Mouse (Mus musculus) retina, embryonic 14.5 days (tissue): Measurements from ENCODE around the gene Ncan.

Experiments
- DNase-seq: peaks from one replicate; pipeline ENCODE4 v3.0.0-alpha.2; 2015; ENCODE audit warnings: low spot score

Ncan gene

GRCm38 (mm10) chr8:70129309-70129952, 8.8 kb upstream of the Ncan start:
- no peak for DNase-seq

- DNase-seq, result no peak
Observed at GRCm38 (mm10) chr8:70128435-70128834, 7.8 kb upstream of the Ncan start.

GRCm38 (mm10) chr8:70124992-70125391, 4.3 kb upstream of the Ncan start:
- DNase-seq, result no peak

DNA sequence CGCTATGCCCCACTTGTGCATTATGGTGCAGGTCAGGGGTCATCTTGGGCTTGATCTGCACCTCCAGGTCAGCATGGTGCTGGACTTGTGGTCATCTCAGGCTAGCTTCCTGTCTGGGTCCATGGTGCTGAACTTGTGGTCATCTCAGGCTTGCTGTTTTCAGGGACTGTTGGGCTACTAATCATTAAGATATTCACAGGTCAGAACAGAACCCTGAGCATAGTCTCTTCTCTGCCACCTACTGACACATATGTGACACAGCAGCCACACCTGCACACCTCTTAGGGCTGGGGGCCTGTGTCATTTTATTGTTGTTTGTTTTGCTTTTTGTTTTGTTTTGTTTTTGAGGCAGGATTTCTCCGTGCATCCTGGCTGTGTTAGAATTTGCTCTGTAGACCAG, 2.2 kb upstream of the Ncan start:
- peak; percentile 43 for DNase-seq

DNA sequence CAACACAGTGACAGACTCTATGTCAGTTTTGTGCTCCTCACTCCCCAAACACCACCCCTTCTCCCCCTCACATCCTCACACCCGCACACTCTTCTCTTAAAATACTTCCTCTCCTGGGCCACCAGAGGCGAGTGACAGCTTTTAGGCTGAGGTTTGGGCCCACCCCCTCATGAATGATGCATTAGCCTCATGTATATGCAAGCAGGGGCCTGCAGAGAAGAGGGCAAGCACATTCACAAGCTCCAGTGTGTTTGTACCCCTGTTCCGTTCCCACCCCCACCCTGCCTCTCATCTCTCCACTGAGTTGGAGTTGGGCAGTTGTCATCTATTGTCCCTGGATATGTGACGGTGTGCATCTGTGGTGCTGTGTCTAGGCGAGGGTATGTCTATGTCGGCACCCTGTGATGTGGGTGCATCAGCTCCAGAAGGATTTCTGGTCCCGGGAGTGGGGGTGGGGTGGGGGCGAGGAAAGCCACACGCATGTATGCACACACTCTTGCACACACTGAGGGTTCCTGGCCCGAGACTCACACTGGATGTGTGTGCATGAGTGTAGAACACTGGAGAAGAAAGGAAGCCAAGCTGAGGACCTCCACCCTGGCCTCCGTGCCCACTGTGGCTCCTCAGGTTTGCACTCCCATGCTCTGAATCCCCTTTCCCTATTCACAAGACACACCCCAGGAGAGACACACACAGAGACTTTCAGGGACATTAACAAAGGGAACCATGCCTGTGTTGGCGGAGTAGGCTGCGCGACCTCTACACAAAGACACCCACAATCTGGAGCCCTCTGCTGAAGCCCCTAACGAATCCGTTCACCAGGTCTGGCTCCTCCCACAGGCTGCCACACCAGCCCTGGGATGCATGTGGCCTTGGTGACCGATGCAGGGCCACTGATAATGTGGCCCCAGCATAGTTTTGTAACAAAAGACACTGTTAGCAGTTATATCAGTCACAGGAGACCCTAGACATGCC, 1.7 kb downstream of the Ncan start:
- peak; percentile 56 for DNase-seq

- peak; percentile 66 for DNase-seq
Observed at GRCm38 (mm10) chr8:70117611-70118010, 3.1 kb downstream of the Ncan start.

DNA sequence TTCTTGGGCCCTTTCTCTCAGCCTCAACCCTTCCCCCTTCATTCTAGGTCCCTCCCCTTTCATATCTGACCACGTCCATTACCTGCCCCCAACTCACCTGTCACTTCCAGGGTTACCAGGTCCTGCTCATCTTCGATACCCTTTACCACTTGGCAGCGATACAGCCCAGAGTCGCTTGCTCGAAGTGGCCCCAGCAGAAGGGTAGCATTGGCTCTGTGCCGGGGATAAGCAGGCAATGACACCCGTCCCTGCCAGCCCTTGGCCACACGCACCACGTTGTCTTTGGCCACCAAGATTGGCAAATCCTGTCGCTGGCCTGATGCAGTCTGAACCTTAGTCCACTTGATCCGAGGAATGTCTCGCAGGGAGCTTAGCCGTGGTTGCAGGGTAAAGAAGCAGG, 5.8 kb downstream of the Ncan start:
- DNase-seq, result no peak

DNA sequence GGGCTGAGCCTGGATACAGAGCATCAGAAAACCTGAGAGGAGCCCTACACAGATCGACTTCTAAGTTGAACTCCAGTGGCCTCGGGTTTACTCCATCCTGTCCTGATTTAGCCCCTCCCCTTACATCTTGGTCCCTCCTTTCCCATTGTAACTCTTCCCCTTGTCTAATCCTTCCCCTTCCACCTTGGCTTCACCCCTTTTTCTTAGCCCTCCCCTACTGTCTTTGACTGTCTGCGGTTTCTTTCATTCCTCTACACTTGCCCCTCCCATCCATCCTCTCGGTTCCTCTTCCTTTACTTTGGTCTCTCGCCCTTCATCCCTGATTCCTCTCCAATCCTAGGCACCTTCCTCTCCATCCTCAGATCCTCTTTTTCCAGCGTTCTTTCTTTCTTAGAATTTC, 6.2 kb downstream of the Ncan start:
- DNase-seq, result no peak

DNA sequence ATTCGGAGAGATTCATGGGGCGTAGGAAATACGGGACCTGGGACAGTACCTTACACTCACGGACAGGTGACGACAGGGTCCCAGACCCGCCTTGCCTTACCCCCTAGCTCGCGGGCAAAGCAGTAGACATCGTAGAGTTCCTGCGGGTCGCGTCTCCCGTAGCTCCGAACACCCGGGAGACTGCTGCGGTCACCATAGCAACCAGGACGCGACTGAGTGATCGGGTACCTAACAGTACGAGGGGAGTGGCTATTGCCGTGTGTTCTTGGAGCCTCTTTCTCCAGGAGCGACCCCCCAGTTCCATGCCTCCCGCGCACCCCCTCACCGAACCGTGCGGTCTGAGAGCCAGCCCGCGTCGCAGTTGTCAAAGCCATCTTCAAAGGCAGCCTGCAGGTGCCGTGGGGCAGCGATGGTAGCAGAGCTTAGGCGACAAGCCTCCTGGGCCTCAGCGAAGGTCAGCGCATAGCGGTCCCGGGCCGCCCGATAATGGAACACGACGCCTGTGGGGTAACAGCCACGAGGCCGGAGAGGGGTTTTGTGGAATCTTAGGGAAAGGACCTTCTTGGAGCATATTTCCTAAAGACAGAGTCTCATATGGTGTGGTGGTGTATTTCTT, 8.2 kb downstream of the Ncan start:
- DNase-seq, result peak; percentile 36

- no peak for DNase-seq
Observed at GRCm38 (mm10) chr8:70111192-70111795, 9.4 kb downstream of the Ncan start.

DNA sequence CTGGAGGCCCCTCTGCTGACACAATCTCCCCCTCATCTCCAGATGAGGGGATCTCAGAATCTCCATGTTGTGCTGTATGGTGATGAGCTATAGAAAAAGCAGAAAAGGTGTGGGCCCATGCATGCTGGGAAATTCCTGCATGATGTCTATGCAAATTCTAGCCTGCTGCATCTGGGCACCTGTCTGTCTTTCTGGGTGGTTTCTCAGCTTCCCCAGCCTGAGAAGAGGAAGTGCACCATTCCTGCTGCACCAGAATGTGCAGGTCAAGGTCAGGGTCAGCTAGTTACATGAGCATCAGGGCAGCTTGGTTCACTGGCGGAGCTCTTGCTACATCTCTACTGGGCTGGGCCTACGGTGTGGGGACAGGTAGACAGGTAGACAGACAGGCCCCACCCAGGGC, 10.2 kb downstream of the Ncan start:
- DNase-seq, result no peak

DNA sequence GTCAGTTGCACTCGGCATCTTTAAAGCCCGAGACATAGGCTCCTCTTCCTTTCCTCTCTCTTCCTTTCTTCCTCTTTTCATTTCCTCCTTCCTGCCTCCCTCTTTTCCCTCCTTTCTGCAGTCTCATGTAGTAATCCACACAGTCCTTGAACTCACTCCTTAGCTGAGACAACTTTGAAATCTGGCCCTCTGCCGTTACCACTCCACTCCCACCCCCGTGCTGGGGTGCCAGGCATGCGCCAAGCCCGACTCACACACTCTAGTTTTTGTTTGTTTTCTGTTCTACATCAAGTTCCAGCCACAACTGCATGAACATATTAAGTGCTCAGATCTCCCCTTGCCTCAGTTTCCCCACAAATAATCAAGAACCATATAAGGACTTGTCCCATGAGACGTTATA, 15.8 kb downstream of the Ncan start:
- DNase-seq, result no peak

DNA sequence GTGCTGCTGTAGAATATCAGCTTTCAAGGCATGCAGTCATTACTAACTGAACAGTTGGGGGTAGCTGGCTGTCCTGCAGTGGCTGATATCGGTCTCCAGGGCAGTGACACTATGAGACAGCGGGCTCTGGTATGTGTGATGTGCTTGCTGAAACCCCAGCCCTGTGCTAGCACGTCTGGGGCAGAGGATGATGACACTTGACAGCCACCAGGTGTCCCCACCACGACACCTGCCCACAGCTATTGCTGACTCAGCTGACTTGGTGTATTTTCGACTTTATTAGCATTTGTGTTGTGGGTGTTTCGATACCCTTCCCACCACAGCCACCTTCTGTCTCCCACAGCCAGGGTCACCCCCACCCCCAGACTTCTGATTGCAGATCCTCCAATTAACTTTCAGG, 16.2 kb downstream of the Ncan start:
- DNase-seq, result peak; percentile 37

DNA sequence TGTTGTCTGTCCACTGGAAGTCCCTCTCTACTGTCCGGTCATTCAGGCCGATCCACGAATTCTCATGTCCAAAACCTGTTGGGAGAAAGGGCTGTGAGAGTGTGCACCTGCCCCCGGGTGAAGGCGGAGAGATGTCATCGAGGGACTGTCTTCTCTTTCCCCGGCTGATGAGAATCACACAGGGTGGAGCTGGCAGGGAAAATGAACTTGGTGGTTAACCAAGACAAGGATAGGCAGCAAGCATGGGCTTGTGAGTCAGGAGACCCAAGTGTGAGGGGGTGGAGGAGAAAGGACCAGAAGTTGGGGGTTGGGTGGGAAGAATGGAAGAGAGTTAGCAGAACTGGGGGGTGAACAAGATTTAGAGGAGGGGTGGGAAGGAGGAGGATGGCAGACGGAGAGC, 20.4 kb downstream of the Ncan start:
- DNase-seq, result no peak

GRCm38 (mm10) chr8:70099276-70099675, 21.4 kb downstream of the Ncan start:
- no peak for DNase-seq

DNA sequence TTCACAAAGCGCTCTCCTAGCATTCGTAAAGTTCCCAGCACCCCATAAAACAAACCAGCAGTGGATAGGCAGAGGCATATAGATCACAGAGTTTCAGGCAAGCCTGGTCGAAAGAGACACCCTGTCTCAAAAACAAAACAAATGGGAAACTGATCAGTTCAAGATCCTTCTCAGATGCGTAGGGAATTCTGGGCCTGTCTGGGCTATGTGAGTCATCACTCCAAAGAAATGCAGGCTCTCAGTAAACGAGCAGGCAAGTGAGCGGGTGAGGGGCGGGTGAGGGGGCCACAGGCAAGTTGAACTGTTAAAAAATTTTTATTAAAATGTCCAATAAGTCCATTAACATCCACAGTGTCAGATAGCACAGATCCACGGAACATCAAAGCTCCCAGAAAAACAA, 27.9 kb downstream of the Ncan start:
- no peak for DNase-seq

DNA sequence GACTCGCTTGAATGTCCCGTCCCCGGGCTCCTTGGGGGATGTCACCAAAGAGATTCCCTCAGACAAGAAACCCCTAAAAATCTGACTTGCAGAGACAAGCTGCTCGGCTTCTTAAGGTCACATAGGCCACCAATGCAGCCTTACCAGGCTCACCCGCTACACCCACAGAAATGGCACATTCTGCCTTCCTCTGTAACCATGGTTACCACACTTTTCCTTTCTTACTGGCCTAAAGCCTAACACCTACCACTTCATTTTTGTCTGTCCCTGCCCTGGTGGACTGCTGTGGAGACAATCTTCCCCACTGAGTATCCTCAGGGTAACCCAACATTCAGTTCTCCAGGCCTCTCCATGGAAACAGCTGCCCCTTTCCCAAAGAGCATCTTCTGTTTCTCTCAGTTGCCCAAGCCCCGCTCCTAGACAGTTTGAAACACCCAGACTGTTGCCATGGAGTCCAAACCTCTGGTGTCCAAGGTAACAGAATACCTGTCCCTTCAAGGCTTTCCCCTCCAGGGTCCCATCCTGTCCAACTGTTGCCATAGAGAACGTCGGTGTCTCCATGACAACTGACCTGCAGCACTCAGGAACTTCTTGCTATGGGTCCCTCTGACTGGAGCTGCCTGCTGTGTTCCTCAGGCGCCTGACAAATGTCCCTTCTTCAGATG, 31.2 kb downstream of the Ncan start:
- DNase-seq, result no peak

DNA sequence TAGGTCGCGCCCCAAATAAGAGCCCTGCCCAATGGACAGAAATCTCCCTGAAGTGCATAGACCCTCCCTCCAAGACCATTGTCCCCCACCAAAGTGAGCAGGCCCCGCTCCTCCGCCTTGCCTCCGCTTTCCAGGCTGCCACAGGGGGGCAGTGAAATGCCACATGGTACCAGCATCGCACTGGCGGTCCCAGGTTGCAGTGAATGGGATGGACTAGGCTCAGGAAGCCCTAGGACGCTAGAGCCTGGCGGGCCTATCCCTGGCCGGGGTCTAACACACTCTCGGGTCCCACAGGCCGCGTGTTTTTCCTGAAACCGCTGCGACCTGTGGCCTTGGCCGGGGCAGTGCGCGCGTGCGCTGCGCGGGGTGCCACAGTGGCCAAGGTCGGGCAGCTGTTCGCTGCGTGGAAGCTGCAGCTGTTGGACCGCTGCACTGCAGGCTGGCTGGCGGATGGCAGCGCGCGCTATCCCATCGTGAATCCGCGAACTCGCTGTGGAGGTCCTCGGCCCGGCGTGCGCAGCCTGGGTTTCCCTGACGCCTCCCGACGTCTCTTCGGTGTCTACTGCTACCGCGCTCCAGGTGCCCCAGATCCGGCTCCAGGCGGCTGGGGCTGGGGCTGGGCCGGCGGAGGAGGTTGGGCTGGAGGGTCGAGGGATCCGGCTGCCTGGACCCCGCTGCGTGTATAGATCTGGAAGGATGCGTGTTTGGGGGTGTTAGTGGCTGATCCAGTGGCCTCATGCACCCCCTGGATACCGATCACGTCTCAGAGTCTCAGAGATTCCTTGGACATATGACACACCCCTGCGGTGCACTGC, 32.6 kb downstream of the Ncan start:
- peak; percentile 72 for DNase-seq

DNA sequence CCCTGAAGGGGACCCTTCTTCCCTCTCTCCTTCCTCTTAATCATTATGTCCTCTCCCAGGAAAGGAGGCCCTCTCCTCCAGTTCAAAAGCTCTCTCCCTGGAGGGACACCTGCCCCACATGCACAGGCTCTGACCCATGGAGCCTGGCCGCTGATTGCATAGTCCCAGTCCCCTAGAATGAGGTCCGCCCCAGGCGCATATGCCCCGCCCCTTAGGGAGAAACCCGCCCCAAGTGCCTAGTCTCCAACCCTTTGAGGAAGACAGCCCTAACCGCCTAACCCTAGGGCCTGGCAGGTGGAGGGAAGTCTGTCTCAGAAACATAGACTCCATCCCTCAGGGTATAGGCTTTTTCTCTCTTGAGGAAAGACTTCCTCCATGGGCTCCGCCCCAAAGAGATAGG, 33.4 kb downstream of the Ncan start:
- DNase-seq, result no peak

GRCm38 (mm10) chr8:70086151-70086550, 34.5 kb downstream of the Ncan start:
- no peak for DNase-seq
